Mouse (Mus musculus) heart, embryonic 10.5 days (tissue): Measurements from ENCODE around the gene Prtn3. TPM values are rescaled to one million over a fixed set of nuclear protein-coding genes. Genes with fewer than 3 reads are reported as not detected.
A peak's percentile ranks its signal among the peaks of the same experiment; 100 is the strongest.

Experiments
- DNase-seq: peaks from one replicate; pipeline ENCODE4 v3.0.0-alpha.2; 2017; ENCODE audit warnings: low spot score
- H3K27ac ChIP-seq: fragments of 300-500 bp; sonication (generic); 2 replicates; pipeline ENCODE4 v1.5.1; 2016; ENCODE audit warnings: mild to moderate bottlenecking
- H3K27me3 ChIP-seq: fragments of 300-500 bp; sonication (generic); 2 replicates; pipeline ENCODE4 v1.6.1; 2016; ENCODE audit warnings: mild to moderate bottlenecking; ENCODE audit not compliant: poor library complexity, insufficient read depth, severe bottlenecking
- H3K36me3 ChIP-seq: fragments of 300-500 bp; sonication (generic); 2 replicates; pipeline ENCODE4 v1.6.1; 2016; ENCODE audit warnings: mild to moderate bottlenecking, moderate library complexity
- H3K4me1 ChIP-seq: fragments of 300-500 bp; sonication (generic); 2 replicates; pipeline ENCODE4 v1.6.1; 2016; ENCODE audit warnings: mild to moderate bottlenecking
- H3K4me3 ChIP-seq: fragments of 300-500 bp; sonication (generic); 2 replicates; pipeline ENCODE4 v1.5.1; 2016; ENCODE audit warnings: mild to moderate bottlenecking, moderate library complexity
- H3K9me3 ChIP-seq: fragments of 300-500 bp; sonication (generic); 2 replicates; pipeline ENCODE4 v1.6.1; 2016; ENCODE audit warnings: mild to moderate bottlenecking, moderate library complexity
- WGBS: fragments of 180-500 bp; shearing (Covaris S2); methylation state at CpG from one replicate; pipeline ENCODE4 v1.1.7; 2016; 5-methylcytosine and 5-hydroxymethylcytosine counted together
- polyA plus RNA-seq: library from polyadenylated mRNA; unstranded; fragments of >200 nt; fragmentation: Nextera tagmentation; extraction: Ambion mirVana; gene quantifications from 2 replicates; pipeline ENCODE4 v1.2.1, GENCODE M21; 2016

Prtn3 gene
- polyA plus RNA-seq, 1 experiment from 2014 or later: 7.8 TPM

DNA sequence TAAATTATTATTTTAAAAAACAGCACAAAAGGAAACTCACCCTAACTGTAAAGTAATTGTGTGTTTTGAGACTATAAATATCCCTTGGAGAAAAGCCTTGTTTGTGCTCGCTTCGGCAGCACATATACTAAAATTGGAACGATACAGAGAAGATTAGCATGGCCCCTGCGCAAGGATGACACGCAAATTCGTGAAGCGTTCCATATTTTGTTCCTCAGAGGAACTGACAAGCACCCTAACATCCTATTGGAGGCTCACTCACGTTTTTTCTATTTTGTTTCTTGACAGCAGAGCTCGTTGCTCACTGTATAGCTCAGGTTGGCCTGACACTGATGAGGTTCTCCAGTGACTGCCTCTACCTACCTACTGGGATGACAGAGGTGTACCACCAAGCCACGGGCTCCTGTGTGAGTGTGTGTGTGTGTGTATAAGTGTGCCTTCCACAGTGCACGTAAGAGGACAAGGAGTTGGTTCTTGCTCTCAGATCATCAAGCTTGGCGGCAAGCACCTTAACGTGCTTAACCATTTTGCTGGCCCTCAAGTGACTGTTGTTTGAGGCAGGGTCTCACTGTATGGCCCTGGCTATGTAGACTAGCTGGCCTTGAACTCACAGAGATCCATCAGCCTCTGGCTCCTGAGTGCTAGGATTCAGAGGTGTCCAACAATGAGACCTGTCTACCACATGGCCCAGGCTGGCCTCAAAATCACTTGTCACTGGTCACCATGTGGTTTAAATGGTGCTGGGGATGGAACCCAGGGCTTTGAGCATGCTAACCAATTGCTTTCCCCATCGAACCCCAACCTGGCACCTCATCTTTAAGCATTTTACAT lies 35.0 kb downstream of the Prtn3 start:
- WGBS: 25% methylated on average over 14 of the region's 14 CpGs
- Histone ChIP-seq H3K27me3 (no peaks in the 10 kb centered on the region), H3K9me3 (no peaks in the 10 kb centered on the region), H3K27ac (peak overlapping the region; percentile 100), H3K4me3 (peak overlapping the region; percentile 86), H3K36me3 (peaks cover 63% of the 10 kb centered on the region), H3K4me1 (peaks cover 38% of the 10 kb centered on the region)
- DNase-seq: no peak

DNA sequence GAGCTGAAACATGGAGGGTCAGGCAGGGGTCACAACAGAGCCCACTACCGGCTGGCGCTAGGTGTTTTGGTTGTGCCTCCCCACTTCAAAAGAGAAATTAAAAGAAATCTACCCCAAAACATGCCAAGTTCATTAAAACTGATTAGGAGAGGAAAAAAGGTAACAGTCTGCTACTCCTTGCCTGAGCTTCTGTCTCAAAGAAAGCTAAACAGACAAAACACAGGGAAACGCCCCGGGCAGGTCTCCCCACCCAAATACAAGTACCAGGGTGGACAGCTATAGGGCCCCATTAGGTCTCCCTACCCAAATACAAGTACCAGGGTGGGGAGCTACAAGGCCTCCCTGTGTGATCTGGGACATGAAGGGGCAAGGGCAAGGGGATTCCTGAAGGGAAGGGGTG lies 36.3 kb downstream of the Prtn3 start, which contains the start of gene Gm26602:
Gm26602 (plus strand) TSS at position 301 of the 400 bp plus-strand sequence.
- no peak for DNase-seq
- H3K27ac ChIP-seq: no peak within 1 kb of the TSS
- no peaks in the 10 kb centered on the region for H3K27me3 ChIP-seq
- peaks cover 50% of the 10 kb centered on the region for H3K4me1 ChIP-seq
- H3K36me3 ChIP-seq: peaks cover 50% of the 10 kb centered on the region
- no peaks in the 10 kb centered on the region for H3K9me3 ChIP-seq
- 94% methylated on average over 4 of the region's 4 CpGs for WGBS
- 0 out of 2 replicates have a peak within 1 kb of the TSS, but pooled peaks have one; percentile 86 for H3K4me3 ChIP-seq

DNA sequence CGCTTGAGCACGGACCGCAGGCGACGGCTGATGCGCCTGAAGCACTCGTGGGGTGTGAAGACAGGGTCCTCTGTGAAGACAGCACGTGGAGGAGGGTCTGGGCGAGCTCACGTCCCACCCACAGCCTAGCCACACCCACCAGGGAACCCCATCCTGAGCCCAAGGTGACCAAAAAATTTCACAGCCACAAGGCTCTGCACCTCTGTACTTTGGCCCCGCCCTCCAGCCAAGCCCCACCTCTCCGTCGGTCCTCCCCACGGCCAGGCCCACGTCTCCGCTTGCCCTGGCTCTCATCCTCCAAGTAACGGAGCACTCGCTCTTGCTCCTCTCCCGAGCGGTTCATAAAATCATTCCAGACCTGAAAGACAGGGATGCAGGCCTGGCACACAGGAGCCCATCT lies 38.1 kb downstream of the Prtn3 start:
- WGBS: 57% methylated on average over 20 of the region's 20 CpGs
- H3K9me3 ChIP-seq: no peaks in the 10 kb centered on the region
- no peak overlapping the region for H3K4me3 ChIP-seq
- H3K4me1 ChIP-seq: peaks cover 61% of the 10 kb centered on the region
- DNase-seq: no peak
- peaks cover 32% of the 10 kb centered on the region for H3K36me3 ChIP-seq
- H3K27ac ChIP-seq: no peak overlapping the region
- peaks cover 2% of the 10 kb centered on the region for H3K27me3 ChIP-seq

DNA sequence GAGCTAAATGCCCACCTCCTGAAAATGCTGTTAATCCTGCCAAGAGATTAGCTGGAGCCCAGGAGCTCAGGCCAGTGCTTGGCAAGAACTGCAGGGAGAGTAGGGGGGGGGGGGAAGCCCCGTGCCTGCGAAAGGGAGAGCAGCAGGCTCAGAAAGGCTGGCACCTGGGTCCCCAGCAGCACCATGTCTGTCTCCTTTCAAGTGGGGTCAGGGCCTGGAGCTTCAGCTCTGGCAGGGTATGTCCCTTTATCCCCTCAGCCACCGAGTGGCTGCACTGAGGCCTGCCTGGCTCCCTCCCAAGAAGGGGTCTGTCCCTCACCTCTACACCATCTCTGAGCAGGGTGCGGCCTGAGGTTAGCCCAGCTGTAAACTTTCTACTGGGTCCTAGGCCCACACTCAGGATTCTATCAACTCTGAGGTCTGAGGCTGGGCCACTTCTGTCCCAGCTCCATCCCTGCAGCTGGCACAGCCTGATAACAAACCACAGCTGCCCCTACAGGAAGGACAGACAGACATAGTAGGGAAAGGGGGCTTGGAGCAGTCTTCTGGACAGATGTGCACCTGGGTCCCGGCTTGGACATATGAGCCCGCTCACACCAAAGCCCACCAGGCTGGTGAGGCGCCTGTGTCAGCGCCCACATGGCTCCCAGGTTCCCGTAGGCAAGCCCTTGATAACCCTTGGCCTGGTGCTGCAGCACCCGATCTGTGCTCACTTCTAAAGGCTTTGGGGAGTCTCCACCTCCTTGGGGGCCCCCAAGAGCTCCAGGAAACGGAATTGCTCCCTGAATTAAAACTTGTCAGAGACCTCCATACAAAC lies 40.1 kb downstream of the Prtn3 start:
- Histone ChIP-seq H3K27me3 (peaks cover 21% of the 10 kb centered on the region), H3K4me1 (peaks cover 66% of the 10 kb centered on the region), H3K9me3 (no peaks in the 10 kb centered on the region), H3K36me3 (peaks cover 32% of the 10 kb centered on the region), H3K27ac (no peak overlapping the region), H3K4me3 (0 out of 2 replicates have a peak overlapping the region, but pooled peaks have one; percentile 9)
- no peak for DNase-seq
- WGBS: 65% methylated on average over 11 of the region's 11 CpGs

DNA sequence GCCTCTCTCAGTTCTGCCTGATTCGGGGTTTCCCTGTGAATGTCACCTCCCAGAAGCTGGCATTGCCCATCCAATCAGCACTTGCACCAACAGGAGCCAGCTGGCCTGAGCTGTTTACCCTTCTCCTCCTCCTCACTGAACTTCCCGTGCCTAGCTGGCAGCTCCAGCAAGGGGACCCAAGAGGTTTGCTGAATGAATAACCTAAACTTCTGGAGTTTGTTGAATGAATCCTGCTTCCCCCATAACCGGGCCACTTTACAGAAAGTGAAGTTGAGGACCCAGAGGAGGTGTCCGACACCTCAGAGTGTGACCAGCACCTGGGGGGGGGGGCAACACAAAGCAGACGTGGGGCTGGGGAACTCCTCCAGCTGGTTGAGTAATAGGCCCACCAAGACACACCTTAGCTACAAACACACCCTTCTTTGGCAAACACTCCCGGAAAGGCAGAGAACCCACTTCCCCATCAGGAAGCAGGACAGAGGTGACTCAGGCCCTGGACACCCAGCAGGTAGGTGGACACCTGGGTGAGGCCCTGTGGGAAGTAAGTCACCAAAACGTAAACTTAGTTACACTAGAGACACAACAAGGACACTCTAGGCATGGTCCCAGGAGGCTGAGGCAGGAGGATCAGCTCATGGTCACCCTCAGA lies 40.8 kb downstream of the Prtn3 start:
- H3K27me3 ChIP-seq: peaks cover 28% of the 10 kb centered on the region
- H3K27ac ChIP-seq: no peak overlapping the region
- H3K4me3 ChIP-seq: no peak overlapping the region
- DNase-seq: no peak
- peaks cover 66% of the 10 kb centered on the region for H3K4me1 ChIP-seq
- peaks cover 32% of the 10 kb centered on the region for H3K36me3 ChIP-seq
- WGBS: 71% methylated on average over 7 of the region's 7 CpGs
- H3K9me3 ChIP-seq: no peaks in the 10 kb centered on the region

DNA sequence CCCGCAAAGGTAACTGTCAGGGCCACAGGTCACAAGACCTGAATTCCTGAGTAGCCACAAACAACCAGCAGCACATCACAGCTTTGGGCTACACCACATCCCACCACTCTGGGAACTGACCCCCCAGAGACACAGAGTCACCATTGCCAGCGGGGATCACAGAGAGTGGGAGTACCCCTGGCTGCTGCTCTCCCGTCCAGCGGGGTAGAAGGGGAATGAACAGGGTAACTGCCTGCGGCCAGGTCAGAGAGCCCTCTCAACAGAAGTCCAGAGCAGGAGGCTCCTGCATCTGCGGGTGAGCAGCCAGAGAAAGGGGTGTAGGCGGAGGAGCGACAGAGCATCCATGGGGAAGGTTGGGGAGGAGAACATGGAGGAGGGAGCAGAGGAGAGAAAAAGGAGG lies 41.8 kb downstream of the Prtn3 start:
- Histone ChIP-seq H3K27ac (peak overlapping the region; percentile 95), H3K4me1 (peaks cover 76% of the 10 kb centered on the region), H3K27me3 (peaks cover 38% of the 10 kb centered on the region), H3K36me3 (peaks cover 24% of the 10 kb centered on the region), H3K4me3 (peak overlapping the region; percentile 88), H3K9me3 (no peaks in the 10 kb centered on the region)
- DNase-seq: no peak
- WGBS: 8% methylated on average over 8 of the region's 8 CpGs

DNA sequence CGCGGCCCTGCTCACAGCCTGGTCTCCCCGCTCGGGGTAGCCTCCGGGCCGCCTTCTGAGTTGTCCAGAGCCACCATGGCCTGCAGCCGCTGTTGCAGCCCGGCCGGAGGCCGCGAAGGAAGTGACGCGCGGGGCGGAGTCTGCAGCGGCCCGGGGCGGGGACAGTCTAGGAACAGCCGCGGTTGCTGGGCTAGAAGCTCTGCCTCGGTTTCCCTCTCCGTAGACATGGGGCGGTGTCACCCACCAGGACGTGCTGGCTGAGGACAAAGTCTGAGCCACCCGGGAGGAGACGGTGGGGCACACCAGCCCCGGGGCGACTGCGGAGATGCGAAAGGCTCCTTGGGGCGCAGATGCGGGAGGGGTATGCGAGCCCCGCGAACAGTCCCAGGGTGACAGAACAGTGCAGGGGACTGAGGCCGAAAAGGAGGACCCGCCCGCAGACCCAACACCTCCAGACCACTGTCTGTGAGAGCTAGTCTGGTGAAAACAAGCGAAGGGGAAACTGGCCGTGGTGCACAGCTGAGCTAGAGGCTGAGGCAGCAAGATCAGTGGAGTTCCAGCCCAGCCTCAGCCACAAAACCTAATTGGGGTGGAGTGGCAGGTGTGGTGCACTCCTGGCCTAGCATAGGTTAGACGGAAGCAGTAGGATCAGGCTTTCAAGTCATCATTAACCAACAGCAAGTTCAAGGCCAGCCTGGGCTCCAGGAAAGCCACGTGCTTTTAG lies 42.7 kb downstream of the Prtn3 start, which contains the start of gene Kiss1r:
Kiss1r (plus strand) TSS at position 164 of the 724 bp plus-strand sequence.
- DNase-seq: peak; percentile 95
- Histone ChIP-seq H3K27ac (peak within 1 kb of the TSS; percentile 95), H3K4me1 (peaks cover 84% of the 10 kb centered on the region), H3K4me3 (peak within 1 kb of the TSS; percentile 88), H3K9me3 (no peaks in the 10 kb centered on the region), H3K27me3 (peaks cover 47% of the 10 kb centered on the region), H3K36me3 (peaks cover 15% of the 10 kb centered on the region)
- 3% methylated on average over 42 of the region's 42 CpGs for WGBS

DNA sequence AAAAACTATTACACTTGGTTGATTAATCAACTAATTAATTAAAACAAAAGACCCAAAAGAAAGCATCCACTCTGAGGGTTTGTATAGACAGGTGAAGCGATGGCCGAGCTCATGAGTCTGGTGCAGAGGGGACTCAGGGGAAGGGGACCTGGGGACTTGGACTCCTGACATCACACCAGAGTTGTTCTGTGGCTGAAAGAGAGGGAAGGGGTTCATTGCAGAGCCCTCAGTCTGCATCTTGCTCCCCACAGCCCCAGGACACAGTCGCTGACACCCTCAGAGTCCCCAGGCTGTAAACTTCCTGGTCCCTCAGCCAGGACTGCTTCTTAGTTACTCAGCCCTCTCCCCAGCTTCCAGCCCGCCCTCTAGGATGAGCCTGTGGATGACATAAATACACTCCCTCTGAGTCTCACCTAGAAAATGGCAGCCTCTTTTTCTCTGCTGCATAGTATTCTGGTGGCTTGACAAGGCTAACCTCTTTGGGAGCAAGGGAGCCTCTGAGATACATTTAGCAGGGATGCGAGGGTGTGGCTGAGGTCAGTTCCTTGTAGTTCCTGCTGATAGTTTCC lies 43.3 kb downstream of the Prtn3 start:
- no peak for DNase-seq
- Histone ChIP-seq H3K27ac (peak overlapping the region; percentile 95; the same call in 1 of the 2 replicates), H3K27me3 (peaks cover 54% of the 10 kb centered on the region), H3K4me3 (peak overlapping the region; percentile 88), H3K9me3 (no peaks in the 10 kb centered on the region), H3K36me3 (peaks cover 9% of the 10 kb centered on the region), H3K4me1 (peaks cover 79% of the 10 kb centered on the region)
- WGBS: 62% methylated on average over 5 of the region's 5 CpGs

DNA sequence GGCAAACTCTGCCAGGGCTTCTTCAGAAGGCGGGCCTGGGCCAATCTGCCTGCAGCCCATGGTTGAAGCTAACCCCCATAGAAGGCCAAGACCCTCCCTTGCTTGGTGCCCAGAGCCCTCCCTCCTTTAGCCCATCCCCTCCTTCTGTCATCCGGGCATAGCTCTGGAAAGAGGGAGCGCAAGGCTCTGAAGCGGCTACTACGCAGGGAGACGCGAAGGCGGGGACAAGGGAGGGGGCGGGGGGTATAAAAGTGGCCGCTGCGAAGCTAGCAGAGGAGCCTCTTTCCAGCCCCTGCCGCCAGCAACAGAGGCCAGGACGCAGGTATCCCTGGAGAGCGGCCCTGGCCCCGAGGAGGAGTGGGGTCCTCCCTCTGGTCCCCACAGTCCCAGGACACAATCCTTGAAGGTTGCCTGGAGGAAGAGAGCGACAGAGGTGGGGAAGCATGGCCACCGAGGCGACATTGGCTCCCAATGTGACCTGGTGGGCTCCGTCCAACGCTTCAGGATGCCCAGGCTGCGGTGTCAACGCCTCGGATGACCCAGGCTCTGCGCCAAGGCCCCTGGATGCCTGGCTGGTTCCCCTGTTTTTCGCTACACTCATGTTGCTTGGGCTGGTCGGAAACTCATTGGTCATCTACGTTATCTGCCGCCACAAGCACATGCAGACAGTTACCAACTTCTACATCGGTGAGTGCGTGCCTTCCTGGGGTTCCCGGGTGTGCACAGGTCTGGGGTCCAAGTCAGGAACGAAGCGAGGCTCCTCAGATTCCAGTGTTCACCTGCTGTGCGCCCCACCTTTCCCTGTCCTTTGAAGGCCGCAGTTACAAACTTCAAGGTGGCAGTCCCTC lies 44.2 kb downstream of the Prtn3 start:
- DNase-seq: no peak
- Histone ChIP-seq H3K4me1 (peaks cover 78% of the 10 kb centered on the region), H3K27me3 (peaks cover 62% of the 10 kb centered on the region), H3K9me3 (no peaks in the 10 kb centered on the region), H3K4me3 (peak overlapping the region; percentile 88), H3K27ac (peak overlapping the region; percentile 59), H3K36me3 (0 out of 2 replicates have a peak, but pooled peaks cover 2% of the 10 kb centered on the region)
- 6% methylated on average over 35 of the region's 35 CpGs for WGBS

DNA sequence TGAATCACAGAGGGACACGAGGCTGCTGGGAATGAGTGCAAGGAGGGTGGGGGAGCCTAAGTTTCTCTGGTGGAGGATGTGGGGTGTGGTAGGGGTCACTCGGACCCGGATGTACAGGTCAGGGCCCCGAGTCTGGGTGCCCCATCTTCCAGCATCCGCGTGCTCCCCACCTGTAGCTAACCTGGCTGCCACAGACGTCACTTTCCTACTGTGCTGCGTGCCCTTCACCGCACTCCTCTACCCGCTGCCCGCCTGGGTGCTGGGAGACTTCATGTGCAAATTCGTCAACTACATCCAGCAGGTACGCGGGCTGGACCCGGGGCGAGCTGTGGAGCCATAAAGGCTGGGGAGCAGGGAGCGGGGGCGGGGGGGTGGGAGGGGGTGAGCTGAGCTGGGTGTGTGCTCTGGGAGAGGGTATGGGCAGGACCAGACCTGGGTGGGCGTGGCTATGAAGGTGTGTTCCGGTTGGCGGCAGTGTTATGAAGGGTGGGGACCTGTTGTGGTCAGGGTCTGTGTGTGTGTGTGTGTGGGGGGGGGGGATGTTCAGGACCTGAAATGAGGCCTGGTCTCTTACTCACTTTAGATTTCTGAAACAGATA lies 45.1 kb downstream of the Prtn3 start:
- DNase-seq: no peak
- Histone ChIP-seq H3K4me1 (peaks cover 69% of the 10 kb centered on the region), H3K36me3 (no peaks in the 10 kb centered on the region), H3K4me3 (peak overlapping the region; percentile 88), H3K9me3 (no peaks in the 10 kb centered on the region), H3K27me3 (peaks cover 70% of the 10 kb centered on the region), H3K27ac (no peak overlapping the region)
- 3% methylated on average over 21 of the region's 21 CpGs for WGBS
